Mouse (Mus musculus) embryo, embryonic 11.5 days (tissue): Measurements from ENCODE around the gene Mfsd12.
A peak's percentile ranks its signal among the peaks of the same experiment; 100 is the strongest.

Experiments
- DNase-seq: peaks from one replicate; pipeline ENCODE4 v3.0.0-alpha.2; 2012; ENCODE audit warnings: low read depth, low spot score

Gene Mfsd12

DNA sequence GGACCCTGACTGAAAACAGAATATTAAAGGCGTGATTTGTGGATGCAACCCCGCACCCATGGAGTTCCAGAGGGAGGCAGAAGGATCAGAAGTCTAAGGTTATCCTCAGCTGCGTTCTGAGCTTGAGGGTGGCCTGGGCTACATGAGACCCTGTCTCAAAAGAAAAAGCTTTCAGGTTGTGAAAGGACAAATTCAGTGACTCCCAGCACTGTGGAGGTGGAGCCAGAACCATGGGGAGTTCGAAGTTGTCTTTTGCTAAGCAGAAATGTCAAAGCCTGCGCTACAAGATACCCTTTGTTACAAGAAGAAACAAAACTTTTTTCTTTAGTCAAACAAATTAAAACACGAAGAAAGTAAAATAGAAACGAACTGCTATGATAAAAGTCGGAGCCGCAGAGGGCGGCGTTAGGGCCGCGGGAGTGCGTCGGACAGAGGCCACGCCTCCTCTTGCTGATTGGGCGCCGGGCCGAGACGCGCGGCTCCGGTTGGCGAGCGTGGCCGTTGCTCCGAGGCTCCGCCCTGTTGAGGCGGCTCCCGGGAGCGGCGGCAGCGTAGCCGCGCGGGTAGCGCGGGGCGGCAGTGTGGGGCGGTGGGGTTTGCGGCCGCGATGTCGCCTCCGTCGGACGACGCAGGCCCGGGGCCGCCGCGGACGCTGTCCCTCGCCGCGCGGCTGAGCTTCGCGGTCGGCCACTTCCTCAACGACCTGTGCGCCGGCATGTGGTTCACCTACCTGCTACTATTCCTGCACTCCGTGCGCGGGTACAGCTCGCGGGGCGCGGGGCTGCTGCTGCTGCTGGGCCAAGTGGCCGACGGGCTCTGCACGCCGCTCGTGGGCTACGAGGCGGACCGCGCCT lies at the start of gene Mfsd12:
Gene Mfsd12 (plus strand): TSS at position 501 of the 854 bp plus-strand sequence.
- peak; percentile 80 for DNase-seq

DNA sequence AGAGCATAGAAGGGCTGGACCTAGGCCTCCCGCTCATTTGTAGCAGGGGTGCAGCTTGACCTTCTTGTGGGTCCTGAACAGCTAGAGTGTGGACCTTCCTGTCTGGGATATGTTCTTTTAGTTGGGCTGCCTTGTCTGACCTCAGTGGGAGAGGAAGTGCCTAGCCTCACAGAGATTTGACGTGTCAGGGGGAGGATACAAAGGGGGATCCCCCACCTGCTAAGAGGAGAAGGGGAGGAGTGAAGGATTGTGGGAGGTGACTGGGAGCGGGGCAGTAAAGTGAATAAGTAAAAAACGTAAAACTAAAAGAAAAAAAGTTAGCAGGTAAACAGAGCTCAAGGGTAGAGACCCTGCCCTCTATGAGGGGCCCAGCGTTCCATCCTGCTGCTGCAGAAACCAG lies 47.7 kb upstream of the Mfsd12 start:
- DNase-seq = no peak

DNA sequence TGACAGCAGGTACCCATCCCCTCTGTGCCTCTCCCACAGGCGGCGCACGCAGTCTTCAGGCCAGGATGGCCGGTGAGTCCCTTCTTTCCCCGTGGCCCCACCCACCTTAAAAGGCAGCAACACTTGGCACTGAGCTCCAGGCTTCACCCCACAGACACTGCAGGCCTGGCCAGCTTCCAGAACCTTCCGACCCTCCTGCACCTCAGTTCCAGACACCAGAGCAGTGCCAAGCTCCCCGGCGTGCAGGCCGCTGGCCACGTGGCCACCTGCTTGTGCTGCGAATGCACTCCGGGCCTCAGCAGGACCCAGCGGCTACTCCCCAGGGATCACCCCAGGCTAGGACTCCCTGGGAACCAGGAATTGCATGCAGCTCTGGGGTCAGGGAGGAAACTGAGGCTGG lies 43.7 kb upstream of the Mfsd12 start:
- DNase-seq = no peak

DNA sequence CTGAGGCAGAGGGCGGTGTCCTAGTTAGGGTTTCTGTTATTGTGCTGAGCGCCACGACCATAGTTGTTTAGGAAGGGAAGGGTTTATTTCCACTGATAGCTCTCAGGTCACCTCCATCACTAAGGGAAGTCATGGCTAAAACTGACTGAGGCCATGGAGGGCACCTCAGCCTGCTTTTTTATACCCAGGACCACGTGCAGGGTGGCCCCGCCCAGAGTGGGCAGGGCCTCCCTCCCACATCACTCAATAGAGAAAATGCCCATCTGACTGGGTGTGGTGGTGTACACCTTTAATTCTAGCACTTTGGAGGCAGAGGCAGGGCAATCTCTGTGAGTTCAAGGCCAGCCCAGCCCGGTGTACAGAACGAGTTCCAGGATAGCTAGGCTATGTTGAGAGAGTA lies 43.1 kb upstream of the Mfsd12 start:
- DNase-seq = no peak

DNA sequence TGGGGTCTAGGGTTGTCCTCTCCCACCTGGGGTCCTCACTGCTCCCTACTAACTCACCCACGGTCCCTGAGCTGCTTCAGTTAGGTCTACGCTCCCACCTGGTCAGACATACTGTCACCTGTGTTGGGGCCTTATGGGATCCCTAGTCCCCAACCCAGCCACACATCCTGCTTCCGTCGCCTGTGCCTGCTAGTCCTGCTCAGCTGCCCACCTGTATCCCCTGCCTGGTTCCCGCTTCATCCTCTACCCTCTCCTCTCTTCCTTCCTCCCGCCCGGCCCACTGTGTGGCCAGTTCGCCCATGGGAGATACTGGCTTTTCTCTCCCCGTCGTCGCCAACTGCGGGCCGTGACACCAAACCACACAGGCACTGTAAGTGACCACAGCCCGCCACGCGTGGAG lies 41.7 kb upstream of the Mfsd12 start:
- DNase-seq = no peak

DNA sequence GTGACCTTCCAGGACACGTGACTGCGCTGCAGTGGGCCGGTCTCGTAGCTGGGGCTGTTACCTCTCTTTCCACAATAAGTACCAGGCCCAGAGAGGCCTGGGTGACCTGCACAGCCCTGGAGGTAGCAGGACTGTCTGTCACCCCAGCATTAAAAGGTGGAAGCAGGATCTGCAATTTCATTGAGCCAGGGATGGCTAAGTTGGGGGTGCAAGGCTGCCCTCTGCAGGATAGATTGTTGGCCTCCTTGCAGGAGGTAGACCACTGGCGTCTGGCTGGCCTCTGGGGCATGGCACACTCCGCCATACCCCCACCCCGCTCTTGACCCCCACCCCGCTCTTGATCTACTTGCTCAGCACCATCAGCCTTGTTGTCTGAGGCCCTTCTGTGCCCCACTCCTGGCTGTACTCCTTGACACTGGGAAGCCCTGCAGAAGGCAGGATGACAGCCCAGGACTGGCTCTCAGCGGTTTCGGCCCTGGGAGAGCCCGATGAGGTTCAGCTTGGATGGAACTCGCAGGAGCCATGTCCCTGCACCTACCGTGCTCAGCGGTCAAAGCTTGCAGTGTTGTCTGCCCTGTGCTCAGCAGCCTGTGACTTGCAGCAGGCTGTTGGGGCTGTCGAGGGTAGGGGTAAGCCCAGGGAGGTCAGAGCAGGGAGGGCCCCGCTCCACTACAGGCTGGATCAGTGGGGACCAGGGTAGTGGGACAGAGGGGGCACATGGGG lies 40.8 kb upstream of the Mfsd12 start:
- DNase-seq = no peak

DNA sequence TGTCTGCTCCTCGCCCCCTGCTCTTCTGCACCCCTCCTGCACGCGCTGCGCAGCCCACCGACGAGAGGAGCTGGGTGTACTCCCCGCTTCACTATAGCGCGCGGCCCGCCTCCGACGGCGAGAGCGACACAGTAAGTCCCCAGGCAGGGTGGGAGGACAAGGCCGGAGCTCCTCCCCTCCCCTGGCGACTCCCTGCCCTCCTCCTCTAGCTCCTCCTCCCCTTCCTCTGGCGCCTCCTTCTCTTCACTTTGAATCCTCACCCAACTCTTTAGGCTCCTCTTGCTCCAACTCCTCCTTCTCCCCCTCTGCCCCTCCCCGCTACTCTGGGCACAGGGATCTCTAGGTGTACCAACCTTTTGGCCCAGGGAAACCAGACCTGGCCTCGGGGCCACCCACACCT lies 40.0 kb upstream of the Mfsd12 start:
- no peak for DNase-seq

DNA sequence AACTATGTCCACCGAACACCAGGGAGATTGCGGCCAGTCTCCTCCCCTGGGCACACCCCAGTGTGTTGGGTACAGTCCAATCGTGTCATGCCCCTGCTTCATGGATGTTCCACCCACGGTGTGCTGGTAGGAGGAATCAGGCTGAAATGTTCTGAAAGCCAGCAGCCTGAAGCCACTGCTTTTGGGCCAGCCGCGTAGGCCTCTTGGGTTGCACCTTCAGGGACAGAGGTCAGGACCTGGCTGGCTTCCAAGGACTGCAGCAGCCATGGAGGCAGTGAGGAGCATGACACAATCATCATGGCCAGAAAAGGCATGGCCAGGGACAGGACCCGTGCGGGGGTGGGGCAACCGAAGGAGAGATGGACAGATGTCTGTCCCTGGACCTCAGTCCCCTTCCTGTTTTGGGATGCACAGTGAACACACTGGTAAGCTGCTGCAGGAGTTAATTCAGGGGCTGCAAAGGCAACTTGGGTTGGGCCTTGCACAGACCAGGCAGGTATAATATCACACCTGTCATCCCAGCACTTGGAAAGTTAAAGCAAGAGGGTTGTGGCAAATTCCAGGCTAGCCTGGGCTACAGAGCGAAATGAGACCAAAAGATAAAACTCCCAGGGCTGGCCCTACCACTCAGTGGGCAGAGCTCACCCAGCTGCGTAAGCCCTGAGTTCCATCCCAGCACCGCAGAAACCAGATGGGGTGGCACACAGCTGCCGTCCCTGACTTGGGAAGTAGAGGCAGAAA lies 38.5 kb upstream of the Mfsd12 start:
- DNase-seq = no peak

DNA sequence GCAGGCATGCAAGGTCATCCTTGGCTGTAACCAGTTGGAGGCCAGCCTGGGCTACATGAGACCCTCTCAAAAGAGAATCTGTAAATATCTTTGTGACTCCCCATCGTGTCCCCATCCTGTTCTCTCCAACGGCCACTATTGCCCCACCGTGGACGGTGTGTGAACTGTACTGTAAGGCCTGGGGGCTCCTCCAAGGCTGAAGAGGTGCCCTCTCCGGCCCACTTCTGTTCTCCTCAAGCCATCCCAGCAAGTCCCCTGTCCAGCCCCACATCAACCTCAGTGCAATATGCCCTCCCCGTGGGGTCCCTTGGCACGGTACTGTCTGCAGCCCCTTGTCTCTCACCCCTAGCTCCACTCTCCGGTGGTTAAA lies 38.0 kb upstream of the Mfsd12 start:
- DNase-seq = no peak

DNA sequence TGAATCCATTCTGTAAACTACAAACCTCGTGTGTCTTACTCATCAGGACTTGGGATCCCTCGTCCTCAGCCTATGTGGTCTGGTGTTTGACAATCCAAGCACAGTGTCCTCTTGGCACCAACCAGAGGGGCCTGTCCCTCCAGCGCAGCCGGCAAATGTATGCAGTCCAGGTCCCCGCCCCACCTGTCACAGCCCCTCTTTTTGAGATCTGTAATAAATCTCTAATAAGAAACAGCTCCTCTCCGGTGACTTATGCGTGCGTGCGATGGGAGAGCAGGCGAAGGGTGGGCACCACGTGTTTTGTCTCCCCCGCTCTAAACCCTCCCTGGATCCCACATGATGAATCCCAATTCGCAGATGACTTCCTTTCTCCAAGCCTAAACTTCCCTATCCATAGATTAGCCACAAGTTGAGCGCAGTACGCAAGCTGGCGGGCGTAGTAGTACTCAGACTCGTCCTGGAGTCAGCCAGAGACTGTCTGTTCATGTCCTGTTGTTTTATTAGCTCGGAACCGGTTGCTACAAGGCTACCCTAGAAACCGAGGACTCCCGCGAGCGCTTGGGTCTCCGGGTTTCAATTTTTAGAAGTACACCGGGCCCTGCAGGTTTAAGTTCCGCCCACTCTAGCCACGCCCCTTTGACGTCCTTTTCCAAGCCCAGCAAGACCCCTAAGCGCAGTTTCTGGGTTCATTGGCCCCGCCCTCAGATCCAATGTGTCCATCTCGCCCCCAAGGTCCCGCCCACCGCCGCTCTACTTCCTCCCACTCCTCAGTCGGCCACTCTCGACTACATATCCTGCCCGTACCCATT lies 37.3 kb upstream of the Mfsd12 start:
- DNase-seq = peak; percentile 97

DNA sequence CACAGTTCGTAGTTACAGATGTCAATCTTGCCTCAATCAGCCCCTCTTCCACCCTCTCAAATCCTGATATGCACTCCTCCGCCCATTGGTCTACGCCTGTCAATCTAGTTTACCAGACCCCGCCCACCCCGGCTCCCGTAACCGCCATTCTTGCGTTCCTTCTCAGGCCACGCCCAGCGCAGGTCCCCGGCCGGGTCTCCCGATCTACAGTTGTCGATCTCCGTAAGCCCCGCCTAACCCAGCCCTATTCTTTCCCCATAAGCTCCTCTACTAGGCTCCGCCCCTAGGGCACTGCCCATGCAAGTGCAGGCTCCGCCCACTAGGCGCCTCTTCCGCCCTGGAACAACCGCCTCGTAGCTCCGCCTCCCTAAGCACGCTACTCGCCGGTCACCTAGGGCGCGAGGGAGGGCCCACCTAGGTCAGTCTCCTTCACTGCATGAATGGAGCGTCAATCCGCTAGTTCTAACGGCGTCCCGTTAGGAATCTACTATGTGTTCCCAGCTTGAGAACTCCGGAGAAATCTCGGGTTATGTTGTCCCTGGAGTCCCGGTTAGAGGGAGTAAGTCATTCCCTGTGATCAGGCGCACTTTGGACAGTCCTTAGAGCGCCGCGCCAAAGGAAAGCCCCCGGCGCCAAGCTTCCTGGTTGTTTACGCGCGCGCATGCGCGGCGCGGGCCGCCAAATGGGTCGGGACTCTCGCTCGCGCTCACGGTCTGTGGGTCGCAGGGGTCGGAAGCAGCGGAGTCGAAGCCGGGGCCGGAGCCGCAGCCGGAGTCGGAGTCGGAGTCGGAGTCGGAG lies 36.5 kb upstream of the Mfsd12 start, which contains the start of gene Cactin:
Gene Cactin (plus strand): TSS at position 554 of the 798 bp plus-strand sequence.
- peak; percentile 100 for DNase-seq

DNA sequence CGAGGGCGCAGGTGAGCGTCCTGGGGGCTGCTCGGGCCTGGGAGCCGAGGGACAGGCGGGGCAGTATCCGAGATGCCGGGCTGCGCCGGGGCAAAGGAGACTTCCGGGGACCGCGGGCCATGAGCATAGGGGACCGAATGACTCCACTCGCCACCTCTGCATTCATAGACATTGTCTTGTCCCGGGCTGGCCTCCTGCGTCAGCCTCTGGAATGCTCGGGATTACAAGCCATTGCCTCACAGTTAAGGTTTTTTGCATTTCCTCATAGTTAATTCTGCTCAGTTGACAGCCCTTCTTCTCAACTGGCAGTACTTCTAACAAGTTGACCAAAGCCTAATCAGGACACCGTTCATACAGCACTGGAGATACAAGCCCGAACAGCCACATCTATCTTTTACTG lies 35.9 kb upstream of the Mfsd12 start:
- DNase-seq = no peak

DNA sequence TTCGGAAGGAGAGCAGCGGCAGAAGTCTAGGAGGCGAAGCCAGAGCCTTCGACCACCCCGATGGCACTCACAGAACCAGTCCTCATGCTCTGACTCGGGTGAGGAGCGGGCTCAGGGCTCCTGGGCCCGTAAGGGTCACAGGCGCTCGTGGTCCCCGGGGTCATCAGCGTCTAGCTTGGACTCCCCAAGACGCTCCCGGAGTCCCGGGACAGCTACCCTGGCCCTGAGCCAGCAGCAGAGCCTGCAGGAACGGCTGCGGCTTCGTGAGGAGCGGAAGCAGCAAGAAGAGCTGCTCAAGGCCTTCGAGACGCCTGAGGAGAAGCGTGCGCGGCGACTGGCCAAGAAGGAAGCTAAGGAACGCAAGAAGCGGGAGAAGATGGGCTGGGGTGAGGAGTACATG lies 34.8 kb upstream of the Mfsd12 start:
- DNase-seq = no peak

DNA sequence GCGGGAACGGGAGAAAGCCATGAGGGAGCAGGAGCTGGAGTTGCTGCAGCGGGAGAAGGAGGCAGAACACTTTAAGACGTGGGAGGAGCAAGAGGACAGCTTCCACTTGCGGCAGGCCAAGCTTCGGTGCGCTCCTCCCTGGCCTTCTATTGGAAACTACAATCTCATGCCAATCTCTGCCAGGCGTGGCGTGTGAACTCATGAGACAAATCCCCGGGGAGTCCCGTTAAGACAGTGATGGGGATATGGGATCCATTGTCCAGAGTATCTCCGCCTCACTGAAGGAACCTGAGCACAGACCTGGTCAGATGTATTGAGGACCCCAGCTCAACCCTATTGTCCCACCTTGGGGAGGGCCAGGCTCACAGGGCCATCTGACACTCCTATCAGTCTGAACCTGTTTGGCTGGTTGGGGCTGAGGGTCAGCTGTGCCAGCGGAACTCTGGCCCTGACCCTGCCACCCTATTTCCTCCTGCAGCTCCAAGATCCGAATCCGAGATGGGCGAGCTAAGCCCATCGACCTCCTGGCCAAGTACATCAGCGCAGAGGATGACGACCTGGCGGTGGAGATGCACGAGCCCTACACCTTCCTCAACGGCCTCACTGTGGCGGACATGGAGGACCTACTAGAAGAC lies 34.0 kb upstream of the Mfsd12 start:
- no peak for DNase-seq

DNA sequence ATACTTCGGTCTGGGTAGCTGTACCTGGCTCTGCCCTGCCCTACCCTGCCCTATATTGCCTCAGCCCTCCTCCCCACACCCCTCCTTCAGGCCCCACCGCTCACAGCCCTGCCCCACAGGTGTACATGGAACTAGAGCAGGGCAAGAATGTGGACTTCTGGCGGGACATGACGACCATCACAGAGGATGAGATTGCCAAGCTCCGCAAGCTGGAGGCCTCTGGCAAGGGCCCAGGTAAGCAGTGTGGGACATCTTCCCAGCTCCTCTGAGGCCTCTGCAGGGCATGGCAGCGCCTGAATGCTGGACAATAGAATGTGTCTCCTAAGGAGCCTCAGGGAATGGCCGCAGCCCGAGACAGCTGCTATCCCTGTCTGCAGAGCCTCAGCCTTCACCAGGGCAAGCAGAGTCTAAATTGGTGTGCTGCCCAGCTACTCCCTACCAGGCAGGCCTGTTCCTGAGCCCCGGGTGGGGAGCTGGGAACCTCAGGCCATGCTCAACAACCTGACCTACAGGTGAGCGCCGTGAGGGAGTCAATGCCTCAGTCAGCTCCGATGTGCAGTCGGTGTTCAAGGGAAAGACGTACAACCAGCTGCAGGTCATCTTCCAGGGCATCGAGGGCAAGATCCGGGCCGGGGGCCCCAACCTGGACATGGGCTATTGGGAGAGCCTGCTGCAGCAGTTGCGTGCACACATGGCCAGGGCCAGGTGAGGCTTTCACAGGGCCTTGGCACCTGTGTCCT lies 33.3 kb upstream of the Mfsd12 start:
- no peak for DNase-seq

DNA sequence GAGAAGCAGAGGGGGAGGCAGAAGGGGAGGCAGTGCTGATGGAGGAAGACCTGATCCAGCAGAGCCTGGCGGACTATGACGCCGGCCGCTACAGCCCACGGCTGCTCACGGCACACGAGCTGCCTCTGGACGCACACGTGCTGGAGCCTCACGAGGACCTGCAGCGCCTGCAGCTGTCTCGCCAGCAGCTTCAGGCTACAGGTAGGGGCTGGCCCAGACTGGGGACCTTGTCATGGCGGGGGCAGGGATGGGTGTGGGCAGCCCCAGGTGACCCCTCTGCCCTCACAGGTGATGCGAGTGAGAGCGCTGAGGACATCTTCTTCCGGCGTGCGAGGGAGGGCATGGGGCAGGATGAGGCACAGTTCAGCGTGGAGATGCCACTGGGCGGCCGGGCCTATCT lies 32.1 kb upstream of the Mfsd12 start:
- DNase-seq = no peak

DNA sequence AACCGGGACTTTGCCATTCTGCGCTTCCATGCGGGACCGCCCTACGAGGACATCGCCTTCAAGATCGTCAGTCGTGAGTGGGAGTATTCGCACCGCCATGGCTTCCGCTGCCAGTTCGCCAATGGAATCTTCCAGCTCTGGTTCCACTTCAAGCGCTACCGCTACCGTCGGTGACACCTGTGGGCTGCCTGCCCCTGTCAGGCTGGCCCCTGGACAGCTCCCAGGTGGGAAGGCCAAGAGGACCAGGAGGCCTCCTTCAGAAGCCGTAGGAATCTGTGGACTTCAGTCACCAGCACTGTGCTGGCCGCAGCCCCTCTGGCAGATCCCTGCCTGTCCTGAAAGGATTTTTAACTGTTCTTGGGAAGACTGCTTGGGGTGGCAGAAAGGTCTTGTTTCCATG lies 31.5 kb upstream of the Mfsd12 start:
- no peak for DNase-seq

DNA sequence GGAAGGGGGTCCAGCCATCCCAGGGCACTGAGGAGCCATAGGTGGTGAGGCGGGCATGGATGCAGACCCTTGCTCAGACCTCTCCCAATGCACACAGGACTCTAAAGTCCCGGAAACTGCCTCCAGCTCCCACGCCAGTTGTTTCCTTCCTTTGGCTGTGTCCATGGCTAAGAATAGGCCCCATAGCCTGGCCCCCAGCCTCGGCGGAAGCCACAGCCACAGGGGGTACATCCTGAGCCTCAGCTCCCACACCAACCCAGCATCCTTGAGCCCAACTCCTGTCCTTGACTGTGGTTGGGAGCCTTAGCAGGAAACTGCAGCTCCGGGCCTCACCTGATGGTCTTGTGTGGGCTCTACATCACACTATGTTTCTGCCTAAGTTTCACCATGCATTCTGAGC lies 30.4 kb upstream of the Mfsd12 start:
- no peak for DNase-seq

DNA sequence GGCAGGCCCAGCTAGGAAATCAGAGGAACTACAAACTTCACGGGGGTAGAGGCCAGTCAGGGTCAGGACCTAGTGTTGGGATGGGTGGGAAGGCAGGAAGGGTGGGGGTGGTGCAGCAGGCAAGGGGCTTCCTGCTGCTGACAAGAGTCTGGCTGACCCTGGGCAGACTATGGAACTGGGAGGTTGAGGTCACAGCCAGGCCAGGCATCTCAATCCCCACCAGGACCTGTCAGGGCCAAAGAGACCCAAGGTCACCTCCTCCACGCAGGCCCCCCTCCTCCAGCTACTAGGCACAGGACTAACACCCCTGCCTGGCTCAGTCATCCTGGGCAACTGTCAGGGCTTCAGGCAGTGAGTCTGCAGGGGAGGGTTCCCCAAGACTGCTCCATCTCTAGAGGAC lies 29.3 kb upstream of the Mfsd12 start:
- DNase-seq = no peak

DNA sequence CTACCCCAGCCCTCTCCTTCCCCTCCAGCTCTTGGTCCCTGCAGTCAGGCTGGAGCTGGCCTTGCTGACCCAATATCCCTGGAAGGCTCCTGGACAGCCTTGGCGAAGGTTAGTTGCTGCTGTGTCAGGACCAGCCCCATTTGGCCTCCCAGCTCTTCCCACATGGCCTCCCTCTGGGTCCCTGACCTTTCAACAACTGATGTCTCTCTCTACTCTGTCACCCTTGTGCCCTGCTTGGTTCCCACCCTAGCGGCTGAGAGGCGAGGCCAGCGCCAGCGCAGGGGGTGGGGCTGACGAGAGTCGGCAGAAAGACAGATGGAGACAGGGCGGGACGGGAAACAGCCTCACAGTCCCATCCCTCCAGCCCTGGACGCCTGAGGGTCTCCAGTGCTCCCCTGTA lies 28.9 kb upstream of the Mfsd12 start, which contains the start of gene Tbxa2r:
Gene Tbxa2r (plus strand): TSS at position 346 of the 400 bp plus-strand sequence.
- no peak for DNase-seq
